Mouse (Mus musculus) frontal cortex, adult 2 months (tissue): ENCODE data around the gene Vps13c. TPM values are rescaled to one million over a fixed set of nuclear protein-coding genes. Genes with fewer than 3 reads are reported as not detected.

Experiments
- DNase-seq, 2 experiments: peaks; one replicate each; pipeline ENCODE4 v3.0.0; 2022; ENCODE audit warnings: low spot score in 1 of 2; ENCODE audit errors: extremely low spot score in 1 of 2
- polyA plus RNA-seq: library from polyadenylated mRNA; depleted of rRNA; stranded (reverse); fragments of >200 nt; gene quantifications from 2 replicates; pipeline ENCODE4 v1.2.3, GENCODE M21; 2012; rRNA removed

Gene Vps13c
- polyA plus RNA-seq = 35.1 and 41.8 TPM in 2 replicates

GRCm38 (mm10) chr9:67839981-67840859 lies at the start of gene Vps13c:
Vps13c (plus strand) TSS chr9:67840396.
- peak; percentile 36 to 74 for DNase-seq

GRCm38 (mm10) chr9:67792405-67792804 lies 47.8 kb upstream of the Vps13c start:
- no peak for DNase-seq

GRCm38 (mm10) chr9:67793501-67793900 lies 46.7 kb upstream of the Vps13c start:
- no peak for DNase-seq

- DNase-seq = no peak
Measured at GRCm38 (mm10) chr9:67794216-67794615, 46.0 kb upstream of the Vps13c start.

- DNase-seq = no peak
Measured at GRCm38 (mm10) chr9:67794668-67795067, 45.5 kb upstream of the Vps13c start.

- DNase-seq = peak; percentile 25 to 66
Measured at GRCm38 (mm10) chr9:67795205-67795675, 45.0 kb upstream of the Vps13c start.

- DNase-seq = peak in 1 of 2 experiments; percentile 28
Measured at GRCm38 (mm10) chr9:67799078-67799819, 40.9 kb upstream of the Vps13c start.

GRCm38 (mm10) chr9:67802241-67802640 lies 38.0 kb upstream of the Vps13c start:
- peak in 1 of 2 experiments; percentile 80 for DNase-seq

- DNase-seq = no peak
Measured at GRCm38 (mm10) chr9:67807000-67807399, 33.2 kb upstream of the Vps13c start.

- DNase-seq = no peak
Measured at GRCm38 (mm10) chr9:67810527-67810926, 29.7 kb upstream of the Vps13c start.

GRCm38 (mm10) chr9:67811116-67811515 lies 29.1 kb upstream of the Vps13c start:
- DNase-seq = no peak

GRCm38 (mm10) chr9:67813171-67813570 lies 27.0 kb upstream of the Vps13c start:
- DNase-seq = no peak

GRCm38 (mm10) chr9:67813665-67814337 lies 26.4 kb upstream of the Vps13c start:
- DNase-seq = no peak

- DNase-seq = no peak
Measured at GRCm38 (mm10) chr9:67816172-67816928, 23.8 kb upstream of the Vps13c start.

GRCm38 (mm10) chr9:67817898-67818667 lies 22.1 kb upstream of the Vps13c start:
- DNase-seq = no peak

- no peak for DNase-seq
Measured at GRCm38 (mm10) chr9:67818668-67818950, 21.6 kb upstream of the Vps13c start.

- no peak for DNase-seq
Measured at GRCm38 (mm10) chr9:67823131-67823530, 17.1 kb upstream of the Vps13c start.

- no peak for DNase-seq
Measured at GRCm38 (mm10) chr9:67825527-67825926, 14.7 kb upstream of the Vps13c start.

GRCm38 (mm10) chr9:67828182-67828581 lies 12.0 kb upstream of the Vps13c start:
- peak in 1 of 2 experiments; percentile 80 for DNase-seq
